Mouse (Mus musculus): ENCODE results near the gene Rab5c. TPM values are rescaled to one million over a fixed set of nuclear protein-coding genes. Genes with fewer than 3 reads are reported as not detected.

Gene Rab5c
- total and polyA plus RNA-seq, 3 experiments: 249 to 263 TPM; not detected in 1

DNA sequence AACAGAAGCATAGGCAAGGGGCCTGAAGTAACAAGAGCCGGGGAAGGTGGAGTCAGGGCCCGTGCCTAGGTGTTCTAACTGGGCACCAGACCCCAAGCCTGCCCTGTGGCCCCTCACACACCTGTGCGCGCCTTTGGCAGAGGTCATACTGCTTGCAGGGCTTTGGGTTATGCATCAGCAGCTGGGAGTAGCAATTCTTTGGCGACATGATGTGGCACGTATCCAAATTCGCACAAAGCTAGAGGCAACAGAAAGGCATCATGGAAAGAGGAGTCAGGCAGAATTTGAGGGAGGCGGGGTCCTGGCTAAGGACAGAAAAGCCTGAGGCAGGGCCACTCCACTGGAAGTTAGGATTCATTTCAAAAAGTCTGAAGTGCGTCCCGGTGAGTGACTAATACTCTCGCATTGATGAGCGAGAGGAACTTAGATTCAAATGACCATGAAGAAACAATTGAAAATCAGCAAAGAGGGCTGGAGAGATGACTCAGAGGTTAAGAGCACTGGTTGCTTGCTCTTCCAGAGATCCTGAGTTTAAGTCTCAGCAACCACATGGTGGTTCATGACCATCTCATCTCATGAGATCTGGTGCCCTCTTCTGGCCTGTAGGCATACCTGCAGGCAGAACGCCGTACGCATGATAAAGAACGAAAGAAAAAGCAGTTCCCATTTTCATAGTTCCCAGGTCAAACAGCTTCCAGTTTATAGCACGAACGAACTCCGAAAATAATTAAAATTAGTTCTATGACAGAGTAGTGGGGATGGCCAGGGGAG lies 35.7 kb downstream of the Rab5c start (continued):
- TF ChIP-seq ELF1 (IDR thresholded peaks at IDR 0.05; ENCODE audit: low read depth, low read length) (no peak), RCOR1 (IDR thresholded peaks at IDR 0.05; ENCODE audit: low read depth, low read length) (peak; percentile 51; the same call in 1 of the 2 replicates), ZC3H11A (IDR thresholded peaks at IDR 0.05; ENCODE audit: low read depth, low read length) (peak; percentile 96), CTCF (IDR thresholded peaks at IDR 0.05 in 2 of 3, conservative IDR thresholded peaks at IDR 0.05 in 1 of 3; ENCODE audit: control insufficient read depth in 1 of 3, insufficient read depth in 1 of 3, low read depth in 2 of 3, low read length in 3 of 3, poor library complexity in 1 of 3, severe bottlenecking in 1 of 3) (peak; percentile 89 to 98 (median 93))

DNA sequence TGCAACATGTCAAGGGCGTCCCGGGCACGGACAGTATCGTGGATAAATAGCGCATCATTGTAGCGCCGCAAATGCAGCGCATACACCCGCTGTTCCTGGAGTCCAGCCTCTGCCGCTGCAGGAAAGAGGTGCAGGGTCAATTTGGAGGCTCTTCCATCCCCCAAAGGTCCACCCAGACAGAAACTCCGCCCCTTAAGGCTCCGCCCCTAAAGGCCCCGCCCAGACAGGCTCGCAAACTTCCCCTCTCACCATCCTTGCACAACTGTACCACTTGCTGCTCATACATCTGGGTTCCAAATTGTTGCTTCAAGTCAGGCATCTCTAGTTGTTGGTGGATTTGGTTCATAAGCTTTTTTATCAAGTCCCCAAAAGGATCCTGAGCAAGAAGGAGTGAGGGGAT lies 36.7 kb downstream of the Rab5c start:
- DNase-seq (ENCODE audit: low read depth, low spot score): peak; percentile 71
- H3K4me3 ChIP-seq (ENCODE audit: control insufficient read depth in 1 of 2, insufficient read depth in 1 of 2, low read depth in 2 of 2, low read length in 2 of 2): no peak overlapping the region
- peaks cover 3 to 7% of the 10 kb centered on the region in 2 experiments; a peak in 3 of 4 replicates for H3K4me1 ChIP-seq (ENCODE audit: control insufficient read depth in 1 of 2, insufficient read depth in 2 of 2, low read length in 2 of 2)
- TF ChIP-seq MYC (IDR thresholded peaks at IDR 0.05; ENCODE audit: low read depth, low read length): no peak
- TF ChIP-seq SMC3 (IDR thresholded peaks at IDR 0.05; ENCODE audit: low read depth, low read length): peak; percentile 12; the same call in 1 of the 2 replicates
- TF ChIP-seq USF2 (IDR thresholded peaks at IDR 0.05; ENCODE audit: borderline replicate concordance in 1 of 2, insufficient read depth in 1 of 2, low read depth in 1 of 2, low read length in 2 of 2): no peak
- H3K9ac ChIP-seq (ENCODE audit: control insufficient read depth, low read depth, low read length, poor library complexity, severe bottlenecking): no peak overlapping the region
- H3K27me3 ChIP-seq (ENCODE audit: control insufficient read depth in 1 of 2, insufficient read depth in 2 of 2, low read length in 2 of 2): no peaks in the 10 kb centered on the region
- no peaks in the 10 kb centered on the region for H3K9me3 ChIP-seq (replicated peaks; ENCODE audit: insufficient read depth, low read length)
- H3K36me3 ChIP-seq (ENCODE audit: control insufficient read depth in 1 of 2, insufficient read depth in 2 of 2, low read length in 2 of 2): peaks cover 0 to 12% of the 10 kb centered on the region in 2 experiments; a peak in 2 of 4 replicates
- H3K27ac ChIP-seq (ENCODE audit: control insufficient read depth, low read depth, low read length): no peak overlapping the region
- H3K79me2 ChIP-seq (ENCODE audit: control insufficient read depth, insufficient read depth, low read length, poor library complexity): no peaks in the 10 kb centered on the region

DNA sequence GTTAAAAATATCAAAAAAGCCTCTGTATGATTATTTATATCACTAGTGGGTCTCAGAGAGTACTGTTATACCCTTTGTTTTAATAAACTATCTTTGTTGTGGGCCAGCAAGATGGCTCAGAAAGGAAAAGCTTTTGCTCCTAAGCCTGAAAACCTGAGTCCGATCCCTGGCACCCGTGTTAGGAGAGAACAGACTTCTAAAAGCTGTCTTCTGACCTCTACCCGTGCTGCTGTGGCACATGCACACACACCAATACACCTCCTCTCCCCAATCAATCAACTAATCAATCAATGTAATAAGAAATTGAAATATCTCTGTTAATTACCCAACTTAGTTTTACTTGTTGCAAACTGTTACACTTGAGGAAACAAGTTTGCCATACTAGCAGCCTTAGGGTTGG lies 37.3 kb downstream of the Rab5c start:
- Histone ChIP-seq H3K79me2 (ENCODE audit: control insufficient read depth, insufficient read depth, low read length, poor library complexity) (no peaks in the 10 kb centered on the region), H3K36me3 (ENCODE audit: control insufficient read depth in 1 of 2, insufficient read depth in 2 of 2, low read length in 2 of 2) (peaks cover 0 to 12% of the 10 kb centered on the region in 2 experiments; a peak in 2 of 4 replicates), H3K27ac (ENCODE audit: control insufficient read depth, low read depth, low read length) (no peak overlapping the region), H3K4me1 (ENCODE audit: control insufficient read depth in 1 of 2, insufficient read depth in 2 of 2, low read length in 2 of 2) (peaks cover 3 to 7% of the 10 kb centered on the region in 2 experiments; a peak in 3 of 4 replicates), H3K9me3 (replicated peaks; ENCODE audit: insufficient read depth, low read length) (no peaks in the 10 kb centered on the region), H3K9ac (ENCODE audit: control insufficient read depth, low read depth, low read length, poor library complexity, severe bottlenecking) (no peak overlapping the region), H3K27me3 (ENCODE audit: control insufficient read depth in 1 of 2, insufficient read depth in 2 of 2, low read length in 2 of 2) (no peaks in the 10 kb centered on the region), H3K4me3 (ENCODE audit: control insufficient read depth in 1 of 2, insufficient read depth in 1 of 2, low read depth in 2 of 2, low read length in 2 of 2) (no peak overlapping the region)
- no peak for DNase-seq (ENCODE audit: low read depth, low spot score)
- TF ChIP-seq EP300 (IDR thresholded peaks at IDR 0.05; ENCODE audit: low read depth in 1 of 2, low read length in 2 of 2): no peak
- TF ChIP-seq RAD21 (IDR thresholded peaks at IDR 0.05; ENCODE audit: low read depth, low read length): no peak
- TF ChIP-seq ZKSCAN1 (IDR thresholded peaks at IDR 0.05; ENCODE audit: low read depth, low read length): no peak
- TF ChIP-seq MYC (IDR thresholded peaks at IDR 0.05; ENCODE audit: low read depth, low read length): no peak
- no peak for TF ChIP-seq MAZ (IDR thresholded peaks at IDR 0.05; ENCODE audit: low read depth, low read length)
- TF ChIP-seq CHD2 (IDR thresholded peaks at IDR 0.05; ENCODE audit: low read length): no peak
- no peak for TF ChIP-seq HCFC1 (IDR thresholded peaks at IDR 0.05; ENCODE audit: low read depth, low read length)
- TF ChIP-seq MXI1 (IDR thresholded peaks at IDR 0.05; ENCODE audit: low read depth, low read length): no peak
- no peak for TF ChIP-seq POLR2AphosphoS2 (IDR thresholded peaks at IDR 0.05; ENCODE audit: low read length)
